Mouse (Mus musculus): ENCODE measurements around the gene Usp8.

Gene Usp8

DNA sequence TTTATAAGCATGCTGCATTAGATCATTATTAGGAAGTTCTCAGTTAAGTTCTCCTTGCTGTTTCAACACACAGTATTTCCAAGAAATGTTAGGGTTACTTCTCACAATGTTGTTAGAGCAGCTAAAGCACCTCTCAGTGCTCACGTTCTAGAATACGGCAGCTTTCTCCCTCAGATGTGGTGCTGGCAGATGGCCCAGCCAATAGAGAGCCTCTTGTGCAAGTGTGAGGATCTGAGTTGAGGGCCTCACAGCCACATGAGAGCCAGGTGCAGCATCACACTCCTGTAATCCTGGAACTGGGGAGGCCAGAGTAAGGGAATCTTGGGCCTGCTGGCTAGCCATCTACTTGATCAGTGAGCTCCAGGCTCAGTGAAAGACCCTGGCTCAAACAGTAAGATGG lies 33.2 kb downstream of the Usp8 start:
- no peak for DNase-seq (ENCODE audit: low read depth, low spot score)

DNA sequence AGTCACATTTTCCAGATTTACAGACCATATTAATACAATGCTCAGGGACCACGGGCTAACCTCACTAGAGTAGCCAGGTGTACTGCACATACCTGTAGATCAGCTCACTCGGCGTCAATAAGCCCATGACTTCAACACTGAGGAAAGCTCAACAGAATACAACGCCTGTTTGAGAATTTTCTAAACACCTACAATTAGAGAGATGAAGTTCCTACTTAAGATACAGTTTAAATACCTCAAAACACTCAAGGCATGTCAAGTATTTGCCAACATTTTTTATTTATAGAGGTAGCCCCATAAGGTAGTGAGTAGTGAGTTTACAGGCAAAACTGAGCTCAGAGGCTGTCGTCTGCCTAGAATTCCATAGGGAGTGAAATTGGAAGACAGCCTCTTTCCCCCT lies 36.3 kb downstream of the Usp8 start:
- no peak for DNase-seq (ENCODE audit: low read depth, low spot score)

DNA sequence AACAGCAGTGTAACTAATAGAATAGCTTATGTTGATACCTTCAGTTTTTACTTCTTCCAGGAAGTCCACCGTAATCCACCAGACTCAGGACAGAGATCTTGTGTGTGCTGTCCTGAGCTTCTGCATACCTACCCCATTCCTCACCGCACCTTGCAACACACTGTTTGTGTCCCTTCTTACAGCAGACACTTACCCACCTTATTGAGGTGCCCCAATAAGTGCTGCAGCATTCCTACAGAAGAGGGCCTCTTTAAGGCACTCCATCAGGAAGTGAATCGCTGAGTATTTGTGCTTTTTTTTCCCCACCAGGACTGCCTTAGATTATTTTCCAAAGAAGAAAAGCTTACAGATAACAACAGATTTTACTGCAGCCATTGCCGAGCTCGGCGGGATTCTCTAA lies 48.5 kb downstream of the Usp8 start:
- DNase-seq (ENCODE audit: low read depth, low spot score): no peak

DNA sequence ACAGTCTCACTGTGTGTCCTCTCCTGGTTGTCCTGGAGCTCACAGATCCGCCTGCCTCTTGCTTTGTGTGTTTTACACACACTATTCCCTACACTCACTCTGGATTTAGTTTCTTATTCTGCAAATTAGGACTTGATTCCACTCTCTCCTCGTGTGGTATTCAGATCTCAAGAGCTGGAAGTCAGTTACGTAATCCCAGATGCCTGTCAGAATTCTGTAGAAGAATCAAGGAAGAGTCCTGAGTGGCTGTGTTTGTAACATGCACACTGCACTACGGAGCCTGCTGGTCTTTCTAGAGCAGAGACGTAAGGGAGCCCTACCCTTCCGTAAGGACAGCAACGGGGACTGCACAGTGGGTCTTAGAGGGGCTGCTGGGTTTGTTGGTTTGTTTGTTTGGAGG lies 52.2 kb downstream of the Usp8 start:
- peak; percentile 34 for DNase-seq (ENCODE audit: low read depth, low spot score)

DNA sequence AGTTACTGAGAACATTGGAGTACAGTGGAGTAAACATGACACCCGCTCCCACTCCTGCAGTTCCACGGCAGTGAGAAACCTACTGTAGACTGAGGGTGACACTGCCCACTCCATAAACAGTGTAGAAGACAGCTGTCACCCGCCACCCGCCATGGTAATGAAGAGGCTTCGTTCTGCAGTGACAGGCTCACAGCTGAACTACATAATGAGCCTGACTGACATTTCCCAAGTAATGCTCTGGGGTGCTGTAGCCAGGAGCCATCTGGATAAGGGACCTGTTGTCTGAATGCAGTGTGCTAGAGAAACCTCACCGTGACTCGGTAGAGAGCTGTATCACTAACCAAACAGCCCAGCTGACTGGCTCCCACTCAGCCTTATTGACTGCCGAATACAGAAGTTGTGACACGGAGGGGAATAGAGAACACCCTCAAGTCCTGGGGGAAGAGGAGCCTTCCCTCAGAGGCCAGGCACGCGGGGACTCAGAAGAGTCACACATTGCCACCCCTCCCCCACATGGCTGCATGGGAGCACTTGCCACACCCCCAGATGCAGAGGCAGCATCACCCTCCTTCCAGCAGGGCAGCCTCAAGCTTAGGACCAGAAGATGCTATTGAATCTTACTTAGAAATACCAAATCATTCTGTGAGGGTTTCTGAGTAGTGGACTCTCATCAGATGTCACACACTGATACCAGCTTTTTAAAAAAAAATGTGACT lies 58.9 kb downstream of the Usp8 start:
- peak; percentile 75 for DNase-seq (ENCODE audit: low read depth, low spot score)

DNA sequence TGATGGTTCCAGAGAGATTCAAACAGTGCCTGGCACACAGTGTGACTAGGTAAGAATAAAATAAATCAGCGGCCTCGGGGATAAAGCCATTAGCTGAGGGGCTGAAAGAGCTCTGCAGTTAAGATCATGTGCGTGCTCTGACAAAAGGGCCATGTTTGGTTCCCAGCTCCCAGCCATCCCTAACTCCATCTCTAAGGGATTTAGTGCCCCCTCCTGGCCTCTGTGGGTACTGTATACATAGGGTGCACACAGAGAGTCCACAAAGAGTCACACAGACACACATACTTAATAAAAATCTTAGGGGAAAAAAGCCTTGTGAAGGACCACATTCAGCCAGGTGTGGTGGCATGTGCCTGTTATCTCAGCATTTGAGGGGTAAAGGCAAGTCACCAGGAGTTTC lies 60.5 kb downstream of the Usp8 start:
- DNase-seq (ENCODE audit: low read depth, low spot score): no peak

DNA sequence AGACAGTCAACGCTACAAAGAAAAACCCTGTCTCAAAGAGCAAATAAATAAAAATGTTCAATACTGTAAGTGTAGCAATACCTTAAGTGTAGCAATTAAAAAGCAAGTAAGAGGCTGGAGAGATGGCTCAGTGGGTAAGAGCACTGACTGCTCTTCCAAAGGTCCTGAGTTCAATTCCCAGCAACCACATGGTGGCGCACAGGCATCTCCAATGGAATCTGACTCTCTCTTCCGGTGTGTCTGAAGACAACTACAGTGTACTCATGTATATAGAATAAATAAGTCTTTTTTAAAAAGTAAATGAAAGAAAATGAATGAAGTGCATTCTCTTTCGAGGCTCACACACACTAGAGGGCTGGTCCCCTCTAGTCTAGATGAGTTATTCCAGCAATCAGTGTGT lies 61.1 kb downstream of the Usp8 start:
- no peak for DNase-seq (ENCODE audit: low read depth, low spot score)

DNA sequence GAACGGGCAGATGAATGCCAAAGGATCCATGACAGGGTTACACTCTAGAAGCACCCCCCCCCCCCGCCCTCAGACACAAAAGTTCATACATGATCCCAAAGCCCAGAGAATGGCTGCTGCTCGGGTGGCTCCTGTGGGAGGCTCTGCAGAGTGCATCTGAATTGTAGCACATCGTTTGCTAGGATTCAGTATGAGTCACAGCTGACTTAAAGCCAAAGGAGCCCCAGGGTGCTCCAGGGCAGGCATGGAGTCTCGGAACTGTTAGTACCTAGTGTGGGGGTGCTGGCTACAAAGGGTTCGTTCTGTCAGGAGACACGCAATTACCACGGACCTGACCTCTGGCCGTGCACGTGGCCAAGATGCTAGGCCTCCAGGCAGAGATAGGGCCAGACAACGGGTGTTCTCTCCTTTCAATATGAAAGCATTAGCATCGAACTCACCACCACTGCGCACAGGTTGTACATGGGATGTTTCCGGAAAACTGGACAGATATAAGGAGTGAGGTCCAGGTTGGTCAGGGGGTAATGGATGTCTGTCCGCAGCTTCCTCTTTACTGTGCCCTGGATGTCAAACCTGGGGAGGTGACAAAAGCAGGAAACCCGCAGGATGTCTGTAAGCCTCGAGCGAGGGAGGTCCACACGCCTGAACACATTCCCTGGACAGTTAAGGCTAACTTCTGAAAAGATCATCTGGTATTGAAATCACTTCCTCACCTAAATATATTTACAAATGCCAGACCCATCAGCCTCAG lies 62.5 kb downstream of the Usp8 start:
- DNase-seq (ENCODE audit: low read depth, low spot score): peak; percentile 60

DNA sequence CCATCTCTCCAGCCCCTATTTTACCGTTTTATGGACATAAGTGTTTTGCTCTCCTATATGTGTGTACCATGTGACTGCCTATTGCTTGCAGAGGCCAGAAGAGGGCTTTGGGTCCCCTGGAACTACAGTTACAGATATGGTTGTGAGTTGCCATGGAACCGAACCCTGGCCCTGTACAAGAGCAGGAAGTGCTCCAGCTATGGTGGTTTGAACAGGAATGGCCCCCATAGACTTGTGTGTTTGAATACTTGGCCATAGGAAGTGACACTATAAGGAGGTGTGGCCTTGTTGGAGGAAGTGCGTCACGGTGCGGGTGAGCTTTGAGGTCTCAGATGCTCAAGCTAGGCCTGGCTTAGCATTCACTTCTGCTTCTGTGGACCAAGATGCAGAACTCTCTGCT lies 65.1 kb downstream of the Usp8 start:
- DNase-seq (ENCODE audit: low read depth, low spot score): no peak

DNA sequence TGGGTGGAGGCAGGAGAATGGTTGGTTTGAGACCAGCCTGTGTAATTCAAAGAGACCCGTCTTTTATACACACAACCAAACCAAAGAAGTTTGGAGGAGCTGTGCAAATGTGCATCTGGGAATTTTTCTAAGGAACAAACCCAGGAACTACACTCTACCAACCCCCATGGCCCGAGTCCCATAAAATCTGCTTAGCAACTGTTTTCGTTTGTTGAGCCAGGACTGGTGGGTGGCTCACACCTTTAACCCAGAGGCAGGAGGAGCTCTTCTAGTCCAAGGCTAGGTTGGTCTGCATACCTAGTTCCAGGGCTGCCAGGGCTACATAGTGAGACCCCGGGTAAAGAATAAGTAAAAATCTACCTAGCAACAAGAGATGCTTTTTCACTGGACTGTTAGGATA lies 68.8 kb downstream of the Usp8 start:
- no peak for DNase-seq (ENCODE audit: low read depth, low spot score)

DNA sequence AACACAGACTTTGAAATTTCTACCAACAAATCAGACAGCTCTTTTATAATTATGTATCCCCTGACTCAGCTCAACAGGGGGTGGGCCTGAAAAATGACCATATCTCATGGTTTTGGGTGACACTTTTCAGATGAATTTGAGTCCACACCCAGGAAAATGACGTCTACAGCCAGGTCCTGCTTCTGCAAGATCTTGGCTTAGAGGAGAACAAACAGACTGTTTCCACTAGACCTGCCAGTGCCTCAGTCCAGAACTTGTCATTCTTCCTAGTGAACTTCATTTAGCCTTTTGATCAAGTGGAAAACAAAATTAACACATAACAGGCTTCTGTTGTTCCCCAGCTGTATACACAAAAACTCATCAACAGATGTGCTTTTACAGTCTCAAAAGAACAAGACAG lies 69.3 kb downstream of the Usp8 start:
- no peak for DNase-seq (ENCODE audit: low read depth, low spot score)

DNA sequence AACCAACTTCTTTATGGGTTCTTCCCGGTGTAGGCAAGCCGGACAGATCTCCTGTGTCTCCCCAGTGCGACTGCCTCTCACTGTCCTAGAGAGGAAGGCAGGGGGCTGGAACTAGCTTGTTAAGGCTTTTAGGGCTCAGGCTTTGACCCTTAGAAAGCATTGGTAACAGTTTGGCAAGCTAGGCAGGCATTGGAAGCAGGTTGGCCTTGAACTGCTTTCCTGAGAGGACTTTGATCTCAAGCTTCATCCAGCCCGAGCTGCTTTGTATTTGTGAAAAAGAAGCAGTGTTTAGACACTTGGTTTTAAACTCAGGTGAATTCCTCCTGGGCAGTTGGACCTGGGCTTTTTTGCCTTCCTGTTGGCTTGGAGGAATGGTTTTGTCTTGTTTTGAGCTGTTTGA lies 71.7 kb downstream of the Usp8 start:
- DNase-seq (ENCODE audit: low read depth, low spot score): no peak

DNA sequence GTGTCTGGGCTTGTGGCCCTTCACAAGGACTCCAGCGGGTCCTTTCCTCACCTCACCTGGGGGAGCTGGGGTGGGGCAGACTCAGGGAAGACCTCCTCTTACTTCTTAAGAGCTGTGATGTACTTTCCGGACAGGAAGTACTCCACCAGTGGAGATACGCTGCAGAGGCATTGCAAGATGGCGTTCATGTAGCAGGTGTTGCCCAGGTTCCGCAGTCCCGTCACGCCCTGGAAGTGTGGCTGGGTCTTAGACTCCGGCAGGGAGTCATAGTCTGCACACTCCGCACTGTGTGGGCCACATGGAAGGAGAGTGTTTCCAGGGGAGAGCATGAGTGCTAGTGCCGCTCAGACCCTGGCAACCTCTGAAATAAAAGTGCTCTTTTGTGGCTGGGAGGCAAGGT lies 73.2 kb downstream of the Usp8 start:
- no peak for DNase-seq (ENCODE audit: low read depth, low spot score)

DNA sequence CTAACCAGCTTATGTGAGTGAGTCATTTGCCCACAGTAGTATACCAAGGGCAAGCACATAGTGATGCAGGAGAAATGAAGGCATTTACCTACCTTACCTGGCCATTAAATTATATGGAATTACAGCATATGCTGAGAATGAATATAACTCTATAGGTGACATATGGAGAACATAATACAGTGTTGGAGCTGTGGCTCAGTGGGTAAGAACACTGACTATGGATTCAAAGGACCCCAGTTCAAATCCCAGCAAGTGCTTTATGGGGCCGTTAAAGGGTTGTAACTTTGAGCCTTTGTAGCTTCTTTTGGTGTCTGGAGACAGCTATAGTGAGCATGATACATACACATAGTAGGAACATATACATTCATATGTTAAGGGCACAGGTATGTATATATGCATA lies 74.3 kb downstream of the Usp8 start:
- DNase-seq (ENCODE audit: low read depth, low spot score): no peak

DNA sequence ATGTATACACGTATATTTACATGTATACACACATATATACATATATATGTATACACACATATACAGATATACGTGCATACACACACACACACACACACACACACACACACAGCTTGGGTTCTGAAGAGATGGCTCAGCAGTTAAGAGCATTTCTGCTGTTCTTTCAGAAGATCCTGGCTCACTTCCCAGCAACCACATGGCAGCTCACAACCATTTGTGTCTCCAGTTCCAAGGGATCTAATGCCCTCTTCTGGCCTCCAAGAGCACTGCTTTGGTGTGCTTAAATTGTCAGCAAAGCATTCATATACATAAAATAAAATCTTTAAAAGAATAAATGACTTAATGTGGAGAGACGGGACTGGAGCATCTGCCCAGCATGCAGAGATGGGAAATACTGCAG lies 75.3 kb downstream of the Usp8 start:
- DNase-seq (ENCODE audit: low read depth, low spot score): peak; percentile 95

DNA sequence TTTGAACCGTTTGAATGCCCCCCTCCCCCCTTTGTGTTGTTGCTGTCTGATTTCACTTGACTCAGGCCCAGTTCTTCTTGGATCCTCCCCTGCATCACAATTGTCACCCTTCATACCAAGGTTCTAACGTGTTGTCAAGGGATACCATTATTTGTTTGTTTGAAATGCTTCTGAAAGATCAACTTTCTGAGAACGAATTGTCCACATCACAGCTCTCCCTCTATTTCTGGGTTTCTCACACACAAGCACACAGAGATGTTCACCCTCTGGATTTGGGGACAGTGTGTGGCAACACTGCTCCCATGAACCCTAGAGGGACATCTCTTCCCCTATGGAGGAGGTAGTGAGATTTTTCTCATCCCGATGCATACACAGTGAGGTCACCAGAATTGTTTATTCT lies 76.2 kb downstream of the Usp8 start, which contains the start of gene Usp50:
Gene Usp50 (minus strand): TSS at position 101 of the 400 bp plus-strand sequence.
- no peak for DNase-seq (ENCODE audit: low read depth, low spot score)

DNA sequence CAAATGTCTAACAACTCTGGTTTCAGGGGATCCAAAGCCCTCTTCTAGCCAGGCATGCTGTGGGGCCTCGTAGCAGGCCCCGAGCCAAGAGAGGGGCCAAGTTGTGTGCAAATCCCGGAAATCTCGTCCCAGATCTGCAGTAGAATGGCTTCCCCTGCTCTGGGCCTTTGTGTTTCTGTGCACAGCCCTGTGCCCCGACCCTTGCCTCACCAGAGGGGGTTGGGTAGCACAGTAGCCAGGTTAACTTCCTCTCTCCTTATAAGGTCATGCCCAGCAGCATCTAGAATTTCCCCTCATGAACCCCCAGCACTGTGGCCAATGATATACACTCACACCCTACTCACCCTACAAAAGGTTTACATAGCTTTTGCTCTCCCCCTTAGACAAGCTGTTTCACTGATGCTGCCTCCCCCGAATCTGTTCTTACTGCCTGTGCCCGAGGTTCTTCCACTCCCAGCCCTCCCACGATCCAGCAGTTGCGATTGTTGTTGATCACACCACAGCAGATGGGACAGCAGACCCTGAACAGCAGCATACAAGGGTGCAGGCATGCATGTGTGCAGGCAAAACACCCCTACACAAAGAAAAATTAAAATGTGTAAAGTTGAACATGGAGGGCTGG lies 80.7 kb downstream of the Usp8 start:
- peak; percentile 84 for DNase-seq (ENCODE audit: low read depth, low spot score)

DNA sequence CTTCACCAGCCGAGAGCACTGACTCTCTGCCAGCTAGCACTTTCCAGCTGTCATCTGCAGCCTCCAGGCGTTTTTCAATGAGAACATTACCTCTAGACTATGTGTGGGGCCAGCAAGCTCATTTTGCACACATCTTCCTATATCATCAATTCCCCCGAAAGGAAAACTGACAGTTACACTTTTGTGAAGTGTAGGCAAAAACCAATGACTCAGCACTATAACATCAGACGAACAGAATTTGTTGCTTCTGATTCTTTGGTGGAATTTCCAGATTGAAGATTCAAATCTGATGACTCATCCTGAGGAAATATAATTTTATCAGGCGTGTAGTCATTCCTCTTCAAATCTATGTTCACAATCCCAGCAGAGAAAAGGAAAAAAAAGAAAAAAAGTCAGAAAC lies 85.5 kb downstream of the Usp8 start:
- DNase-seq (ENCODE audit: low read depth, low spot score): peak; percentile 56

DNA sequence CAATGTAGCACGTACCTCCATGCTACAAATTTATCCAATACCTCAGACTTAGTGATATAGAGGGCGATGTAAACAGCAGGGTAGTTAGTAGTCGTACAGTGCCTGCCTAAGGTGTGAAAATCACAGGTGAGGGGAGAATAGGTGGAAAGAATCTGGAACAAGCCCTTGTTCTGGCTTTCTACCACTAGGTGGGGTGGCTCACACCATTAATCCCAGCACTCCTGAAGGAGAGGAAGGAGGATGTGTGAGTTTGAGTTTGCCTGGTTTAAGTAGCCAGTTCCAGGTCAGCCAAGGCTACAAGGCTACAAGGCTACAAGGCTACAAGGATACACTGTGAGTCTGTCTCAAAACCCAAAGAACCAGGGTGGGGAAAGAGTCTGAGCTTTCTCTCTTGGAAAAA lies 88.6 kb downstream of the Usp8 start:
- peak; percentile 35 for DNase-seq (ENCODE audit: low read depth, low spot score)

DNA sequence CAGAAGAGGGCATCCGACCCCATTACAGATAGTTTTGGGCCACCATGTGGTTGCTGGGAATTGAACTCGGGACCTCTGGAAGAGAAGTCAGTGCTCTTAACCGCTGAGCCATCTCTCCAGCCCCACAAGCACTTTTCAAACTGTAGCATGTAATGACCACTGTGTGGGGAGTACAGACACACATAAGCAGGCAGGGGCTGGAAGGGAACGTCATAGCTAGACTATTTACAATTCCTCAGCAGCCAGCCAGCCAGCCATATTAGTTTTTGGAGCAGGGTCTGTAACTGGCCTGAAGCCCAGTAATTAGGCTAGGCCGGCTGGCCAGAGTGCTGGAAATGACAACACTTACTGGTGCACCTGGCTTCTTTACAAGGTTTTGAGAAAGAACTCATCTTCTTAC lies 91.3 kb downstream of the Usp8 start:
- DNase-seq (ENCODE audit: low read depth, low spot score): no peak

DNA sequence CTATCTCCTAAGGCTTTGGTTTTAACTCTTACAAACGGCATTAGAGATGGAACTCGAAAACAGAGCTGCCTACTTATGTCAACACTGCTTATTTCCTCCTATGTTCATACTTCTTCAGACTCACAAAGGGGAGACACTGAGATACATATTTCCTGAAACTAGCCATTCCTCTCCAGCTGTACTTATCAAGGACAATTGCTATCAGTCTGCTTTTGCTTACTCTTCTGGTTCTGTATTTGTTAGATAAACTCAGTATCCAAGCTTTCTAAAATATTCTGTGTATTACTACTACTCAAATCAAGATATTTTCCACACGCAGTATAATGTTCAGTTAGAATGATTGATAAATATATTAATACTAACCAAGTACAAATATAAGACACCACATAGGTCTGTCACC lies 94.9 kb downstream of the Usp8 start:
- no peak for DNase-seq (ENCODE audit: low read depth, low spot score)
